Mouse (Mus musculus) ES-Bruce4 (cell line): Measurements from ENCODE around the gene Mapk8. TPM values are rescaled to one million over a fixed set of nuclear protein-coding genes. Genes with fewer than 3 reads are reported as not detected.
A peak's percentile ranks its signal among the peaks of the same experiment; 100 is the strongest.

ENCODE experiments used
- H3K27ac ChIP-seq: 2 replicates; pipeline ENCODE4 v1.5.1; 2012; ENCODE audit warnings: low read length, inconsistent platforms; ENCODE audit not compliant: insufficient read depth
- H3K27me3 ChIP-seq: 2 replicates; pipeline ENCODE4 v1.6.1; 2012; ENCODE audit warnings: mild to moderate bottlenecking, low read length, inconsistent platforms; ENCODE audit not compliant: control insufficient read depth, poor library complexity, insufficient read depth, severe bottlenecking
- H3K36me3 ChIP-seq: 2 replicates; pipeline ENCODE4 v1.6.1; 2012; ENCODE audit warnings: inconsistent platforms, mild to moderate bottlenecking, low read length, moderate library complexity; ENCODE audit not compliant: control insufficient read depth, poor library complexity, insufficient read depth, severe bottlenecking
- H3K4me1 ChIP-seq: one replicate; pipeline ENCODE4 v1.8.1; 2011; ENCODE audit warnings: low read length; ENCODE audit not compliant: control insufficient read depth, insufficient read depth
- H3K4me3 ChIP-seq: 2 replicates; pipeline ENCODE4 v1.5.1; 2011; ENCODE audit warnings: low read depth, mild to moderate bottlenecking, low read length
- H3K9ac ChIP-seq: 2 replicates; pipeline ENCODE4 v1.6.1; 2012; ENCODE audit warnings: low read depth, mild to moderate bottlenecking, inconsistent platforms; ENCODE audit not compliant: poor library complexity, severe bottlenecking
- H3K9me3 ChIP-seq: replicated peaks from 2 replicates; pipeline ENCODE4 v1.6.1; 2012; ENCODE audit warnings: mild to moderate bottlenecking, low read length, inconsistent platforms; ENCODE audit not compliant: control insufficient read depth, poor library complexity, insufficient read depth, severe bottlenecking
- CTCF ChIP-seq: IDR thresholded peaks from one replicate; pipeline ENCODE4 v1.8.1; 2011; ENCODE audit warnings: low read depth, low read length
- EP300 ChIP-seq: IDR thresholded peaks from 2 replicates; pipeline ENCODE4 v1.6.1; 2011; ENCODE audit warnings: low read depth, low read length; ENCODE audit not compliant: insufficient read depth
- POLR2A ChIP-seq: IDR thresholded peaks from one replicate; pipeline ENCODE4 v1.8.1; 2011; ENCODE audit warnings: low read length; ENCODE audit not compliant: insufficient read depth
- polyA plus RNA-seq: library from polyadenylated mRNA; stranded (reverse); fragments of >200 nt; gene quantifications from 2 replicates; pipeline ENCODE4 v1.2.4, GENCODE M21; 2011; ENCODE audit warnings: low read depth; ENCODE audit not compliant: missing spikeins, insufficient read depth, insufficient read length

The Mapk8 gene
- polyA plus RNA-seq, 1 experiment: 81.5 TPM

- Histone ChIP-seq H3K27me3 (no peaks in the 10 kb centered on the region), H3K36me3 (no peaks in the 10 kb centered on the region), H3K4me3 (no peak overlapping the region), H3K27ac (no peak overlapping the region), H3K9ac (no peak overlapping the region), H3K4me1 (peaks cover 10% of the 10 kb centered on the region), H3K9me3 (no peaks in the 10 kb centered on the region)
- TF ChIP-seq POLR2A (no peak), EP300 (no peak), CTCF (no peak)
Measured at GRCm38 (mm10) chr14:33335733-33336132, 111.2 kb downstream of the Mapk8 start.

- no peaks in the 10 kb centered on the region for H3K9me3 ChIP-seq
- H3K4me1 ChIP-seq: peaks cover 10% of the 10 kb centered on the region
- no peak overlapping the region for H3K4me3 ChIP-seq
- no peaks in the 10 kb centered on the region for H3K36me3 ChIP-seq
- H3K27me3 ChIP-seq: no peaks in the 10 kb centered on the region
- no peak overlapping the region for H3K9ac ChIP-seq
- no peak for TF ChIP-seq POLR2A
- no peak for TF ChIP-seq CTCF
- no peak for TF ChIP-seq EP300
- no peak overlapping the region for H3K27ac ChIP-seq
Measured at GRCm38 (mm10) chr14:33334402-33334801, 112.6 kb downstream of the Mapk8 start.

- Histone ChIP-seq H3K4me1 (peaks cover 10% of the 10 kb centered on the region), H3K27ac (no peak overlapping the region), H3K4me3 (no peak overlapping the region), H3K36me3 (no peaks in the 10 kb centered on the region), H3K9ac (no peak overlapping the region), H3K27me3 (no peaks in the 10 kb centered on the region), H3K9me3 (no peaks in the 10 kb centered on the region)
- TF ChIP-seq POLR2A (no peak), EP300 (no peak), CTCF (peak; percentile 91)
Measured at GRCm38 (mm10) chr14:33333833-33334232, 113.1 kb downstream of the Mapk8 start.

DNA sequence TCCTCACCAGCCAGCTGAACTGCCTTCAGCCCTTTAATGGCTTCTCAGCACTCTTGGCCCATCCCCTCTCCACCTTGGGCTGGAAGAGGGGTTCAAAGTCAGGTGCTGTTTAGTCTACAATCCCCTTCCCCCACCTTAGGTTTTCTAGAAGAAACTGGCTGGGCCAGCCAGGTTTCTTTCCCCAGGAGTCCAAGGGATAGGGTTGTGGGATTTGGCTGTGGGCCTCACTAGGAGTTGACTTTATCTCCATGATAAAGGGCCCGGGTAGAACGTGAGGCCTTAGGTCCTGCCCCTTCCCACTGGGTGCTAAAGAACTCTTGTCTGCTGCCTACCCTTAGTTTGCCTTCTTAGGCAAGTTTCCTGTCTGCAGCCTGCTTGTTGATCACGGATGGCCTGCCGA lies 115.3 kb downstream of the Mapk8 start:
- no peak for TF ChIP-seq POLR2A
- TF ChIP-seq CTCF: no peak
- no peak for TF ChIP-seq EP300
- Histone ChIP-seq H3K9ac (no peak overlapping the region), H3K27ac (peak overlapping the region; percentile 18)

GRCm38 (mm10) chr14:33330986-33331385 lies 116.0 kb downstream of the Mapk8 start:
- H3K27me3 ChIP-seq: no peaks in the 10 kb centered on the region
- no peaks in the 10 kb centered on the region for H3K9me3 ChIP-seq
- H3K4me1 ChIP-seq: peaks cover 10% of the 10 kb centered on the region
- no peaks in the 10 kb centered on the region for H3K36me3 ChIP-seq
- H3K4me3 ChIP-seq: no peak overlapping the region
- no peak for TF ChIP-seq POLR2A
- no peak for TF ChIP-seq CTCF
- no peak for TF ChIP-seq EP300
- peak overlapping the region; percentile 18 for H3K27ac ChIP-seq
- no peak overlapping the region for H3K9ac ChIP-seq

More for the DNA sequence above, 115.3 kb downstream of the Mapk8 start:
- Histone ChIP-seq H3K4me3 (no peak overlapping the region), H3K9me3 (no peaks in the 10 kb centered on the region), H3K27me3 (no peaks in the 10 kb centered on the region), H3K36me3 (no peaks in the 10 kb centered on the region), H3K4me1 (peaks cover 10% of the 10 kb centered on the region)

GRCm38 (mm10) chr14:33329297-33329805 lies 117.6 kb downstream of the Mapk8 start:
- Histone ChIP-seq H3K27me3 (no peaks in the 10 kb centered on the region), H3K27ac (no peak overlapping the region), H3K4me1 (peaks cover 10% of the 10 kb centered on the region), H3K4me3 (no peak overlapping the region), H3K9ac (no peak overlapping the region), H3K36me3 (no peaks in the 10 kb centered on the region), H3K9me3 (no peaks in the 10 kb centered on the region)
- TF ChIP-seq EP300 (no peak), POLR2A (no peak), CTCF (no peak)

DNA sequence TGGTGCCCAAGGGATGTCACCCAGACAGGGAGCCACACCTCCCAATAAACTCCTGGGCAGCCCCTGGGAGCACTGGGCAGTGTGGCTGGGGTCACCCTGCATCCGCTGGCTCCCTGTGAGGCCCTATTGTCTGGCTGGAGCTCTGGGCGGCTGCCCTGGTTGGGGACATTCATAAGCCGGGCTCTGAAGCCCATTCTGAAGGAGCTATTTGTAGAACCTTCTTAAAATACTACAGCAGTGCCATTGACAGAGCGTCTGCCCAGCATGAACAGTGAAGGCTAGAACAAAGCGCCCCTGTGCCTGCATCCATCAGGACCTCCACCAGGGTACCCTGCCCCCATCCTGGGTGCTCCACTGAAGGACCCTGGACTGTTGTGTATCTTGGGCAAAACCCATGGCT lies 118.6 kb downstream of the Mapk8 start:
- no peaks in the 10 kb centered on the region for H3K27me3 ChIP-seq
- no peak overlapping the region for H3K27ac ChIP-seq
- H3K4me3 ChIP-seq: no peak overlapping the region
- no peak overlapping the region for H3K9ac ChIP-seq
- no peaks in the 10 kb centered on the region for H3K36me3 ChIP-seq
- peaks cover 10% of the 10 kb centered on the region for H3K4me1 ChIP-seq
- TF ChIP-seq POLR2A (no peak), CTCF (no peak), EP300 (no peak)
- H3K9me3 ChIP-seq: no peaks in the 10 kb centered on the region

Other genes with a start within 250 kb of the Mapk8 start
- gene Arhgap22, start 233.1 kb downstream of the Mapk8 start, polyA plus RNA-seq: 10.8 and 12.9 TPM in 2 replicates
- gene Frmpd2, start 24.5 kb upstream of the Mapk8 start, polyA plus RNA-seq: 11.2 and 12.4 TPM in 2 replicates
- gene Ptpn20, start 142.0 kb upstream of the Mapk8 start, polyA plus RNA-seq: 0.30 and 0.51 TPM in 2 replicates